Mouse (Mus musculus) neural tube, embryonic 10.5 days (tissue): ENCODE data around the gene Siglech.
"Not testable (repeated sequence)": the region's sequence is repeated elsewhere in the genome, so short reads cannot be mapped to it uniquely, and the experiment has no call there.

Experiments
- DNase-seq: peaks from one replicate; pipeline ENCODE4 v3.0.0-alpha.2; 2017; ENCODE audit warnings: low spot score; ENCODE audit errors: extremely low spot score

The Siglech gene

GRCm38 (mm10) chr7:55767926-55768325 lies at the start of gene Siglech:
Gene Siglech (plus strand): TSS chr7:55768178.
- no peak for DNase-seq

- DNase-seq: no peak
These were observed 45.3 kb upstream of the Siglech start for GRCm38 (mm10) chr7:55722673-55723072.

GRCm38 (mm10) chr7:55728903-55729302 lies 39.1 kb upstream of the Siglech start:
- DNase-seq: no peak

- DNase-seq: no peak
These were observed 33.5 kb upstream of the Siglech start for GRCm38 (mm10) chr7:55734483-55734882.

GRCm38 (mm10) chr7:55737125-55737912 lies 30.7 kb upstream of the Siglech start:
- no peak for DNase-seq

GRCm38 (mm10) chr7:55743614-55744267 lies 24.2 kb upstream of the Siglech start:
- DNase-seq: no peak

- DNase-seq: no peak
These were observed 23.3 kb upstream of the Siglech start for GRCm38 (mm10) chr7:55744566-55745220.

- no peak for DNase-seq
These were observed 17.1 kb upstream of the Siglech start for GRCm38 (mm10) chr7:55750841-55751240.

GRCm38 (mm10) chr7:55759346-55759745 lies 8.6 kb upstream of the Siglech start:
- DNase-seq: no peak

- no peak for DNase-seq
These were observed 12.0 kb downstream of the Siglech start for GRCm38 (mm10) chr7:55780011-55780410.

GRCm38 (mm10) chr7:55782493-55782892 lies 14.5 kb downstream of the Siglech start:
- no peak for DNase-seq

- no peak for DNase-seq
These were observed 16.6 kb downstream of the Siglech start for GRCm38 (mm10) chr7:55784580-55784979.

- not testable (repeated sequence) for DNase-seq
These were observed 22.6 kb downstream of the Siglech start for GRCm38 (mm10) chr7:55790586-55790985.

- no peak for DNase-seq
These were observed 24.3 kb downstream of the Siglech start for GRCm38 (mm10) chr7:55792280-55792679.

- DNase-seq: peak; percentile 15
These were observed 25.4 kb downstream of the Siglech start for GRCm38 (mm10) chr7:55793236-55793951.

- DNase-seq: peak; percentile 97
These were observed 26.1 kb downstream of the Siglech start, which contains the start of gene Tubgcp5 for GRCm38 (mm10) chr7:55793952-55794603. Gene Tubgcp5 (plus strand): TSS chr7:55794154.

GRCm38 (mm10) chr7:55799981-55800380 lies 32.0 kb downstream of the Siglech start:
- no peak for DNase-seq

- no peak for DNase-seq
These were observed 42.0 kb downstream of the Siglech start for GRCm38 (mm10) chr7:55809967-55810366.

GRCm38 (mm10) chr7:55824468-55824867 lies 56.5 kb downstream of the Siglech start:
- DNase-seq: no peak

- no peak for DNase-seq
These were observed 59.6 kb downstream of the Siglech start for GRCm38 (mm10) chr7:55827551-55827950.
